Mouse (Mus musculus) neural tube, embryonic 13.5 days (tissue): ENCODE data around the gene Sez6l. TPM values are rescaled to one million over a fixed set of nuclear protein-coding genes. Genes with fewer than 3 reads are reported as not detected.

Experiments used
- ATAC-seq: fragments of 200-750 bp; cut with Nextera tagmentation; 2 replicates; pipeline ENCODE4 v1.8.0; 2017; ENCODE audit warnings: low read depth, mild to moderate bottlenecking, moderate TSS enrichment, moderate library complexity
- H3K27ac ChIP-seq: fragments of 300-500 bp; sonication (generic); replicated peaks from 2 replicates; pipeline ENCODE4 v1.5.1; 2015; ENCODE audit warnings: moderate library complexity, mild to moderate bottlenecking, inconsistent platforms
- H3K27me3 ChIP-seq: fragments of 300-500 bp; sonication (generic); 2 replicates; pipeline ENCODE4 v1.6.1; 2015; ENCODE audit warnings: mild to moderate bottlenecking, inconsistent platforms
- H3K36me3 ChIP-seq: fragments of 300-500 bp; sonication (generic); 2 replicates; pipeline ENCODE4 v1.6.1; 2015; ENCODE audit warnings: mild to moderate bottlenecking, inconsistent platforms
- H3K4me1 ChIP-seq: fragments of 300-500 bp; sonication (generic); replicated peaks from 2 replicates; pipeline ENCODE4 v1.6.1; 2015; ENCODE audit warnings: inconsistent platforms
- H3K4me2 ChIP-seq: fragments of 300-500 bp; sonication (generic); 2 replicates; pipeline ENCODE4 v1.6.1; 2015; ENCODE audit warnings: inconsistent platforms, mild to moderate bottlenecking, moderate library complexity
- H3K4me3 ChIP-seq: fragments of 300-500 bp; sonication (generic); 2 replicates; pipeline ENCODE4 v1.5.1; 2015; ENCODE audit warnings: mild to moderate bottlenecking, inconsistent platforms
- H3K9ac ChIP-seq: fragments of 300-500 bp; sonication (generic); 2 replicates; pipeline ENCODE4 v1.6.1; 2015; ENCODE audit warnings: moderate library complexity, mild to moderate bottlenecking, inconsistent platforms
- H3K9me3 ChIP-seq: fragments of 300-500 bp; sonication (generic); 2 replicates; pipeline ENCODE4 v1.6.1; 2016; ENCODE audit warnings: inconsistent platforms
- WGBS: fragments of 180-500 bp; shearing (Covaris S2); methylation state at CpG from one replicate; pipeline ENCODE4 v1.1.7; 2015; 5-methylcytosine and 5-hydroxymethylcytosine counted together
- polyA plus RNA-seq: library from polyadenylated mRNA; unstranded; fragments of >200 nt; fragmentation: Nextera tagmentation; extraction: Ambion mirVana; gene quantifications from 2 replicates; pipeline ENCODE4 v1.2.1, GENCODE M21; 2015

The Sez6l gene
- polyA plus RNA-seq, 1 experiment from 2014 or later = 21.8 TPM

DNA sequence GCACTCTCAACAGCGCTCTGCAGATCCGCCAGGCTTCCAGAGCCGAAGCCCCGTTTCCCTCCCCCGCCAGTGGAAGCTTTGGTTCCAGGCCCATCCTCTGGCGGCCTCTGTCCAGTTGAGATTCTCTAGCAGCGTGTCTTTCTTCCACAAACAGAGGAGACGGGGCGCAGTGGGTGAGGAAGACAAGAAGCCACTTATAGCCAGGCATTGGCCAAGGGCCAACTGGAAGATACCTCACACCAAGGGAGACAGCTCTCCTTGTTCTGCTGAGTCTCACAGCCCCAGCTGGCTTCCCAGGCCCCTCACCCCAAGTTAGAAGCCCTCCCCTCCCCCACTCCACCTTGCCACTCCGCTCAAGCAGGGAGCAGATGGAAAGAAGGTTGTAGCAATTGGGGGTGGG, 765 bp upstream of the Sez6l start:
- Histone ChIP-seq H3K4me3 (peak overlapping the region; percentile 55), H3K27me3 (peaks cover 58% of the 10 kb centered on the region), H3K9ac (peak overlapping the region; percentile 84; the same call in 1 of the 2 replicates), H3K9me3 (no peaks in the 10 kb centered on the region), H3K4me1 (peaks cover 56% of the 10 kb centered on the region), H3K27ac (peak overlapping the region; percentile 84), H3K4me2 (peak overlapping the region; percentile 74), H3K36me3 (no peaks in the 10 kb centered on the region)
- peak; percentile 48 for ATAC-seq
- 8% methylated on average over 10 of the region's 10 CpGs for WGBS

DNA sequence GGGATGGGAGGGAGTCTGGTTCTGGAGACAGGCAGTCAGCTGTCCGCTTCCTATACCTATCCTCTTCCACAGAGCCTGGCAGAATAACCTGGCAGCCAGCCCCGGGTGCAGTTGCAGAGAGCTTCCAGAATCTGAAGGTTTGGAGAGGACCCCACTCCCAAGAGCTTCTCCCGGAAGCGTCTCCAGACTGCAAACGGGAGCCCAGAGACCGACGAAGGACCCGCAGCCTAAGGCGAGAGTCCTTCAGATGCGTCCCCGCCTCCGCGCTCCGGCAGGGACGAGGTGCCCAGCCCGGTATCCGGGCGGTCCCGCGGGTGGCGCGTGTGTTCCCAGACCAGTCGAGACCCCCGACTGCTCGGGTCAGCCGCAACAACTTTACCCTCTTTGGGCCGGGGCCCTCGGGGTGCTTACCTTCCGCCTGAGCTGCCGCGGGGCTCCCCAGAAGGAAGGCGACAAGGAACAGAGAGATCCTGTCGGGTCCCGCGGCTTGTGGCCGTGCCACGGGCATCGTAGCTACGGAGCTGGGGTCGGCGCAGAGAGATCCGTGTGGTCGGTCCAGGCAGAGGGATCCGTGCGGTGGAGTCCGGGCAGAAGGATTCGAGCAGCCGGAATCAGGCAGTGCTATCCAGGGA, 508 bp downstream of the Sez6l start:
- peak overlapping the region; percentile 55 for H3K4me3 ChIP-seq
- peak overlapping the region; percentile 84 for H3K9ac ChIP-seq
- WGBS = under 1% methylated on average over 48 of the region's 48 CpGs
- peaks cover 61% of the 10 kb centered on the region for H3K27me3 ChIP-seq
- peaks cover 59% of the 10 kb centered on the region for H3K4me1 ChIP-seq
- no peaks in the 10 kb centered on the region for H3K9me3 ChIP-seq
- ATAC-seq = peak; percentile 28; the same call in 1 of the 2 replicates
- no peaks in the 10 kb centered on the region for H3K36me3 ChIP-seq
- peak overlapping the region; percentile 74 for H3K4me2 ChIP-seq
- peak overlapping the region; percentile 84 for H3K27ac ChIP-seq

DNA sequence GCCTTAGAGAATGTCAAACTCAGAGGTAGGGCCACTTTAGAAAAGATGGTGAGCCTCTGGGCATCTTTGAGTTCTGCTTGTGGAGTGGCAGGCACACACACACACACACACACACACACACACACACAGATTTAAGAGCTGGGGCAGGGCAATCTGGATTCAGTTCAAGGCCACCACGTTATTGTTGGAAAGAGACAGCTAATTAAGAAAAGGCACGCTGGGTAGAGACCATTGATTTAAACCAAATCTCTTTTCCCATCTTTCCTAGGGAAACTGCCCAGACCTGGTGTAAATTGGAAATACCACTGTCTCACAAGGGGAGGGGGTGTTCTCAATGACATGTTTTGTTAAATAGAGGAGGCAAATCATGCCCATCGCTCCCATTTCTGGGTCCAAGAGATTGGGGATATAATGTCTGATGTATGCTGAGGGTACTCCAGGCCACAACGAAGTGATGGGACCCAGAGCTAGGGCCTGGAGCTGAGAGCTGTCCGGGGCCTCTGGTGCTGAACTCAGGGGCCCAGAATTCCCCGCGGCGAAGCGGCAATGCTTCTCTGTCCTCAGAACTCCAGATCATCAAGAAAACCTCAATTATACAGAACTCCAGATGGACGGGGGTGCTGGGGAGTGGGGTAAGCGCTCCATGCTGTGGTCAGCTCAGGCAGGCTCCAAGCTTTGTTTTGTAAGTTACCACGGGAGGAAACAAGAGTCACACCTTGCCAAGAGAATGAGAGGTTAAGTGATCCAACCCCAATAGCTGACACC, 1.7 kb downstream of the Sez6l start:
- WGBS = 5% methylated on average over 12 of the region's 12 CpGs
- Histone ChIP-seq H3K4me2 (peak overlapping the region; percentile 74), H3K4me3 (peak overlapping the region; percentile 55), H3K4me1 (peaks cover 59% of the 10 kb centered on the region), H3K27ac (no peak overlapping the region), H3K9ac (peak overlapping the region; percentile 84), H3K36me3 (no peaks in the 10 kb centered on the region), H3K27me3 (peaks cover 50% of the 10 kb centered on the region), H3K9me3 (no peaks in the 10 kb centered on the region)
- ATAC-seq = no peak

DNA sequence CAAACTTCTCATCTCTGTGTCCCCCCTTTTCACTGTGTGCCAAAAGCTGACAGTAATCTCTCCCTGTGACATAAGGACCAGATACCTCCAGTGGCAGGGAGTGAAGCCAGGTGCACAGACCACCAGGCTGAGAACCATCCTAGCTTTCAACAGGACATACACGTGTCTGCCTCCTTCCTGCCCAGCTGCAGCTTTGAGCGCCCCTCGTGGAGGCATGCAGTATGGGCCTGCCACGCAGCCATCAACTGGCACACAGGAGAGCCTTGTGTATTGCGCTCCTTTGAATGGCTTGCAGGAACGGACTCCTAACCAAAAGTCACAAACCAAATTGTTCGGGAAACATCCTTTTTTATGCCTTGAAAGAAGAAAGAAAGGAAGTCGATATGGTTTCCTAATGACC, 3.1 kb downstream of the Sez6l start:
- Histone ChIP-seq H3K27me3 (peaks cover 53% of the 10 kb centered on the region), H3K4me1 (peaks cover 59% of the 10 kb centered on the region), H3K4me3 (peak overlapping the region; percentile 55), H3K27ac (no peak overlapping the region), H3K4me2 (peak overlapping the region; percentile 74), H3K9ac (no peak overlapping the region), H3K9me3 (no peaks in the 10 kb centered on the region), H3K36me3 (no peaks in the 10 kb centered on the region)
- WGBS = 7% methylated on average over 8 of the region's 8 CpGs
- ATAC-seq = 0 out of 2 replicates have a peak, but pooled peaks have one; percentile 42

DNA sequence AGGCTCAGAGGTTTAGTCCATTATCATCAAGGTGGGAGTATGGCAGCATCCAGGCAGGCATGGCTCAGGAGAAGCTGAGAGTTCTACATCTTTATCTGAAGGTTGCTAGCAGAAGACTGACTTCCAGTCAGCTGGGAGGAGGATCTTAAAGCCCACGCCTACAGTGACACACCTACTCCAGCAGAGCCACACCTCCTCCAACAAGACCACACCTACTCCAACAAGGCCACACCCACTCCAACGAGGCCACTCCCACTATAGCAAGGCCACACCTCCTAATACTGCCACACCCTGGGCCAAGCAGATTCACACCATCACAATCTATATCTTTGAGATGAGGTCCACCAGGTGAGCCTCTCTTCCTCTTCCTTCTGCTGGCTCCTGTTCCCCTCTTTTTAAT, 4.8 kb downstream of the Sez6l start:
- Histone ChIP-seq H3K36me3 (no peaks in the 10 kb centered on the region), H3K27me3 (peaks cover 43% of the 10 kb centered on the region), H3K9me3 (no peaks in the 10 kb centered on the region), H3K4me2 (no peak overlapping the region), H3K9ac (no peak overlapping the region), H3K4me1 (peaks cover 47% of the 10 kb centered on the region), H3K4me3 (no peak overlapping the region), H3K27ac (no peak overlapping the region)
- 71% methylated on average over 2 of the region's 2 CpGs for WGBS
- no peak for ATAC-seq

DNA sequence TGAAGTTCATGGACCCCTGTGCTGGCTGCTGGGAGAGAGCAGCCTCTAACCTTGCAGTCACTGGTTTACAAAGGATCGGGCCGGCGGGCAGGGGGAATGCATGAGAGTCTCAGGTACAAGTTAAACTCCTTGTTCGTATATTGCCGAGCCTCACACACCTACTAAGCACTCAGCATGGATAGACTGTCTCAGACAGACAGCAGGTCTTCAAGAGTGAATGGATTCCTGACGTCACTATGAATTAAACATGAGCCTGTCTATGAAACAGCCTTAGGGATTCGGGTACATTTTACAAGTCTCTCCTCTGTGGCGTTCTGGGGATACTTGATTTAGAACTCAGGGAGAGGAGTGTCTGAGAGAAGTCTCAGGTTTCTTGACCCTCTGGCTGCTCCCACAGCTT, 11.5 kb downstream of the Sez6l start:
- peak overlapping the region; percentile 13; the same call in 1 of the 2 replicates for H3K9ac ChIP-seq
- H3K9me3 ChIP-seq = no peaks in the 10 kb centered on the region
- peaks cover 53% of the 10 kb centered on the region for H3K4me1 ChIP-seq
- H3K4me2 ChIP-seq = no peak overlapping the region
- peak overlapping the region; percentile 39; the same call in 1 of the 2 replicates for H3K27ac ChIP-seq
- H3K4me3 ChIP-seq = no peak overlapping the region
- no peaks in the 10 kb centered on the region for H3K36me3 ChIP-seq
- peaks cover 13% of the 10 kb centered on the region for H3K27me3 ChIP-seq
- 48% methylated on average over 8 of the region's 8 CpGs for WGBS
- no peak for ATAC-seq

DNA sequence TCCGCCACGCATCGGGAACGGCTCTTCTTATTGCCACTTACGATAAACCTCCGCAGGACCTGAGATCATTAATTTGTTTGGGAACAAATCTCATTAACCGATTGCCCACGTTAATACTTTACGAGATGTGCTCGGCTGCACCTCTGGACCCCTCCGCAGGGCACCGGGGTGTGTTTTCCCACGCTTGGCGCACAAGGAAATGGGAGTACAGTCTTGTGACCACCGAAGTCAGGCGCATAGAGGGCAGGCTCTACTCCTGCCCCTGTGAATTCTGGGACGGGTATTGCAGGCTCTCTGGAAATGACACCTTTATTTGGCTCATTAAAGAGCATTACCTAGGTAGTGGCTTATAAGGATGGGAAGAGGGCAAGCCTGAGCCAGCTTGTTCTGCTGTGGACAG, 11.9 kb downstream of the Sez6l start:
- Histone ChIP-seq H3K36me3 (no peaks in the 10 kb centered on the region), H3K4me1 (peaks cover 57% of the 10 kb centered on the region), H3K9ac (no peak overlapping the region), H3K27me3 (peaks cover 13% of the 10 kb centered on the region), H3K4me3 (no peak overlapping the region), H3K9me3 (no peaks in the 10 kb centered on the region), H3K4me2 (no peak overlapping the region), H3K27ac (0 out of 2 replicates have a peak overlapping the region, but pooled peaks have one; percentile 15)
- no peak for ATAC-seq
- 72% methylated on average over 17 of the region's 17 CpGs for WGBS

DNA sequence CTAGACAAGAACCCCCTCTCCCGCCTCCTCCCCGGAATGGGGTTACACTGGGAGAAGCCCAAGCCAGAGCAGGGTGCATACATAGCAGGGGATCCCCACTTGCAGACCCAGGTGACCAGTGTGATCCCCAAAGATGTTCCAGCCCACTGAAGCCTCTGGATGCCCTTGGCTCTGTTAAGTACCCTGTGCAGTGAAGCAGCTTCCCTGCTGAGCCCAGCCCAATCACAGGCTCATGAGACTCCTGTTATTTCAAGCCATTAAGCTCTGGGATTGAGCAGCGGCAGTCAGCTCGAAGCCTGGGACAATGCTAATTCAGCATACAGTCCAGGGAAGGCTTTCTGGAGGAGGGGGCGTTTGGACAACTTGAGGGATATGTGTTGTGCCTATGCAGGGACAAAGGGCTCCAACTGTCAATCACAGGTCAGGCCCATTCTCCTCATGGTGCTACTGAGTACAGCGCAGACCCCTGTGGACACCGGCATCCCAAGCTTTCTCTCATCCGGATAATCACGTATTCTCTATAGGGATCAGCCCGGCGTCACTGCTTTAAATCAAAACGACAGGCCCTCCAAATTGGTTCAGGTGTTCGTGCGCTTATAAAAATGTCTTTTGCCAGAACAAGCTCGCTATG, 16.0 kb downstream of the Sez6l start:
- peak; percentile 57 for ATAC-seq
- Histone ChIP-seq H3K36me3 (no peaks in the 10 kb centered on the region), H3K4me1 (peaks cover 55% of the 10 kb centered on the region), H3K27ac (peak overlapping the region; percentile 75), H3K9ac (peak overlapping the region; percentile 22; the same call in 1 of the 2 replicates), H3K9me3 (no peaks in the 10 kb centered on the region), H3K27me3 (peaks cover 7% of the 10 kb centered on the region; the same call in 1 of the 2 replicates), H3K4me3 (no peak overlapping the region), H3K4me2 (peak overlapping the region; percentile 14)
- 17% methylated on average over 15 of the region's 15 CpGs for WGBS

DNA sequence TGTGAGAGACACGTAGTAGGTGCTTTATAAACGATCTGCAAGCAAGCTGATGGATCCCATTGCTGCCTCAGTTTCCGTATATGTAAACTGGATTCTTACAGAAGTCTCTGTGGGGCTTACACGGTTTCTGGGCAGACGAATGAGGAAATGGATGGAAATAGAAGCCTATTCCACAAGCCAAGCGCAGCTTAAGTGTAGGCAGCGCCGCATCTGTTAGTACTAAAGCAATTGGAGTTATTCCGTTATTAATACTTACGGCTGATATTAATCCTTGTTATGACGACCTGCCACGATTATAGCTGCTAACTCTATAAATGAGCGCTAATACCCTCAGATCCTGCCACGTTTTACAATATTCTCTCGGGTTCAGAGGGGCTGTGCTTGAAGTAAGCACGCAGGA, 16.8 kb downstream of the Sez6l start:
- peak overlapping the region; percentile 14; the same call in 1 of the 2 replicates for H3K4me2 ChIP-seq
- ATAC-seq = no peak
- peaks cover 47% of the 10 kb centered on the region for H3K4me1 ChIP-seq
- peak overlapping the region; percentile 75; the same call in 1 of the 2 replicates for H3K27ac ChIP-seq
- H3K9ac ChIP-seq = 0 out of 2 replicates have a peak overlapping the region, but pooled peaks have one; percentile 22
- no peaks in the 10 kb centered on the region for H3K36me3 ChIP-seq
- H3K4me3 ChIP-seq = no peak overlapping the region
- WGBS = 70% methylated on average over 16 of the region's 16 CpGs
- peaks cover 7% of the 10 kb centered on the region; the same call in 1 of the 2 replicates for H3K27me3 ChIP-seq
- no peaks in the 10 kb centered on the region for H3K9me3 ChIP-seq

DNA sequence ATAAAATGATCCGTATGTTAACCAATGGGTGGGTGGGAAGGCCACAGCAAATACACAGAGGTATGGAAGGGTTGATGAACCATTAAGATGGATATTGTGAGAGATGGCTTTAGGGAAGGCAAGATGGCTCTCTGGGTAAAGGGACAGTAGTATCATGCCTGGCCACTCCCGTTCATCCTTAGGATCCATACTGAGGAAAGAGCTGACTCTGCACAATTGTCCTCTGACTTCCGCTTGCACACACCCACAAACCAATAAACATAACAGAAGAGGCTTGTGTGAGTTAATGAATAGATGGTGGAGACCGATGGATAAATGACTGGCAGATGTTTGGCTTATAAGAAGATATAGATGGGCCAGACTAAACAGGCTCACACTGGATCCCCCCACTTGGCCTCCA, 19.6 kb downstream of the Sez6l start:
- no peak overlapping the region for H3K4me2 ChIP-seq
- 74% methylated on average over 4 of the region's 4 CpGs for WGBS
- no peak overlapping the region for H3K9ac ChIP-seq
- H3K27ac ChIP-seq = no peak overlapping the region
- no peaks in the 10 kb centered on the region for H3K9me3 ChIP-seq
- H3K36me3 ChIP-seq = no peaks in the 10 kb centered on the region
- no peak overlapping the region for H3K4me3 ChIP-seq
- peaks cover 4% of the 10 kb centered on the region; the same call in 1 of the 2 replicates for H3K27me3 ChIP-seq
- no peak for ATAC-seq
- H3K4me1 ChIP-seq = peaks cover 45% of the 10 kb centered on the region

DNA sequence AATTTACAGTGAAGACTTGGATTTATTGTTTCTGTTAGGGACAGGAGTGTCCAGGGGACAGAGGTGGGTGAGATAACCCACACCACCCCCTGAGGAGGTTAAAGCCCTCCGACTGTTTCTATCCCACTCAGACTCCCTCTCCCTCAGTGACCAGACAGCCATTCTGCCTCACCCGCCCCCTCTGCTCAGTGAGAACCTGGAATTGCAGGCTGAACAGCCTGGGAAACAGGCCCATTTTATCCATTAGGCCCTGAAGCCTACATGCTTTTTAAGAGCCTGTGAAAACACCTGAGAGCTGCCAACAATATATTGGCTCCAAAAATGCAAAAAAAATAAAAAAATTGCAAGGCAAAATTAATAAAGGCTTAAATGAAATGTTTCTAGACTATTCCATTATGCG, 20.3 kb downstream of the Sez6l start:
- peaks cover 3% of the 10 kb centered on the region; the same call in 1 of the 2 replicates for H3K27me3 ChIP-seq
- no peak overlapping the region for H3K9ac ChIP-seq
- no peak overlapping the region for H3K4me3 ChIP-seq
- no peak overlapping the region for H3K4me2 ChIP-seq
- peaks cover 45% of the 10 kb centered on the region for H3K4me1 ChIP-seq
- ATAC-seq = no peak
- H3K27ac ChIP-seq = no peak overlapping the region
- 71% methylated on average over 3 of the region's 3 CpGs for WGBS
- H3K9me3 ChIP-seq = no peaks in the 10 kb centered on the region
- H3K36me3 ChIP-seq = no peaks in the 10 kb centered on the region

DNA sequence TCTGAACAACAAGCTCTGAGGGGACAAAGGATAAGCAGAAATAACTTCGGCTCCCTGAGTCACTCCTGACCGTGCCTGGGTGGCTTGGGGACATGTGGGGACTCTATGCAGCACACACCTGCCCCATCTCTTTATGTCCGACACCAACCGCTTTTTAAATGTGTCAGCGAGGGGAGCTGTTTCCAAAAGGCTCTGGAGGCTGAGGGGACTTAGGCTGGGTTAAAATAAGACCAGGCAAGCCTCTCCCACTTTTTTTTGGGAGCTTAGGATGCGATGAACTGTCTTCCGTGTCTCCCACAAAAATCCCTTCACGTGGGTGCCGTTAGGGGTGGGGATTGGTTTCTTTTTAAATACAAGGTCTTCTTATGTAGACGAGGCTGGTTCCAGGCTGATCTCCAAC, 22.5 kb downstream of the Sez6l start:
- 74% methylated on average over 10 of the region's 10 CpGs for WGBS
- H3K4me1 ChIP-seq = peaks cover 47% of the 10 kb centered on the region
- no peaks in the 10 kb centered on the region for H3K36me3 ChIP-seq
- ATAC-seq = no peak
- H3K27me3 ChIP-seq = no peaks in the 10 kb centered on the region
- no peak overlapping the region for H3K27ac ChIP-seq
- no peak overlapping the region for H3K4me2 ChIP-seq
- H3K4me3 ChIP-seq = no peak overlapping the region
- no peaks in the 10 kb centered on the region for H3K9me3 ChIP-seq
- H3K9ac ChIP-seq = no peak overlapping the region
